Mouse (Mus musculus): ENCODE data around the gene 2010111I01Rik.

- TF ChIP-seq CTCF (IDR thresholded peaks at IDR 0.05; ENCODE audit: low read depth): no peak
- TF ChIP-seq EP300 (optimal IDR thresholded peaks at IDR 0.05): no peak
Observed at GRCm38 (mm10) chr13:63063706-63064105, 99.0 kb downstream of the 2010111I01Rik start.

Measured in stomach, postnatal 0 days (tissue).